Mouse (Mus musculus) E14TG2a.4 (cell line): ENCODE data around the gene Gorasp2.

ENCODE experiments used
- CTCF ChIP-seq: conservative IDR thresholded peaks from 2 replicates; pipeline ENCODE4 v1.5.1; 2014; ENCODE audit warnings: low read length
- POU5F1 ChIP-seq: IDR thresholded peaks from 2 replicates; pipeline ENCODE4 v1.6.1; 2014; ENCODE audit warnings: low read length, borderline replicate concordance

- TF ChIP-seq CTCF (no peak), POU5F1 (no peak)
Observed at GRCm38 (mm10) chr2:70647681-70648080, 13.7 kb upstream of the Gorasp2 start.
